Mouse (Mus musculus): ENCODE measurements at regions not wholly inside any gene's neighbourhood (a gene's known extent, or its start where the extent isn't known, plus 50 kb on each side); places are given as distances from the start of the nearest gene placed in this dataset.

DNA sequence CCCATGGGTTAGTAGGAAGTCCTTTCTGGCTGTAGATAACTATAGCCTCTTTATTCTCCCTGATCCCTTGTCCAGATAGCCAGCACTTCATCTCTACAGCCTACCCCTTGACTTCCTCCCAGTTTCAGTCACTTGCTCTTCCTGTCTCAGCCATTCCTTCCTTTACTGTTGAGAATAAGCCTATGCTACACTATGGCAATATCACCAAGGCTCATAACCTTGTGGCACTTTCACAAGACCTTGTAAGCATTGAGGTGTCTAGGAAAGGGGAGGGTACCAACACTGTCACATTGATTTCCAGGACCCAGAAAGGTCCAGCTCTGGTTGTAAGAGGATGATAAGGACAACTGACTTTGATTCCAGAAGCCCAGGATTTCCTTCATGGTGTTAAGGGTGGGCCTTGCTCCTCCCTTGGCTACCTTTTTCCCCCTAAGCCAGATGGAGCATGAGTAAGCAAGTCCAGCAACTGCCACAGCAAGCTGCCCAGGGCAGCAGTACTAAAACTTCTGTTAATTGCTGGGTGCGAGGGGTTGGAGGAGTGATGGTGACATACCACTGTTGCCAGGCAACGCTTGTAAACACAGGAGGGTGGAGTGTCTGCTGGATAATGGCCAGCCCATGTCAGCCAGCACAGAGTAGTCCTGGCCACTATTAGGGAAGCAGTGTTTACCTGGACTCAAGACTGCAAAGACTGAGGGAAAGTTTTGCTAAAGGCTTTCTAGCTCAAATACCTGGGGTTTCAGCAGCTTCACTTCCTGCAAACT lies 75.7 kb downstream of the Ankrd16 start:
- no peak for TF ChIP-seq CTCF (IDR thresholded peaks at IDR 0.05; ENCODE audit: low read depth, low read length)
- no peak for TF ChIP-seq POLR2A (IDR thresholded peaks at IDR 0.05; ENCODE audit: extremely low read depth, insufficient read depth, low read length)
- 7% methylated on average over 2 of the region's 2 CpGs for WGBS
- Histone ChIP-seq H3K4me3 (ENCODE audit: insufficient read depth, low read depth, low read length) (no peak overlapping the region), H3K36me3 (ENCODE audit: control insufficient read depth, insufficient read depth, low read length) (no peaks in the 10 kb centered on the region), H3K27me3 (ENCODE audit: control insufficient read depth, insufficient read depth, low read length) (no peaks in the 10 kb centered on the region), H3K27ac (replicated peaks; ENCODE audit: insufficient read depth, low read depth, low read length) (no peak overlapping the region), H3K4me1 (ENCODE audit: control insufficient read depth, insufficient read depth, low read length) (no peaks in the 10 kb centered on the region), H3K79me2 (ENCODE audit: control insufficient read depth, insufficient read depth, low read length) (no peaks in the 10 kb centered on the region), H3K9ac (ENCODE audit: low read depth, low read length) (no peak overlapping the region)
- DNase-seq (ENCODE audit: extremely low read depth, low read depth, low spot score): peak; percentile 38

DNA sequence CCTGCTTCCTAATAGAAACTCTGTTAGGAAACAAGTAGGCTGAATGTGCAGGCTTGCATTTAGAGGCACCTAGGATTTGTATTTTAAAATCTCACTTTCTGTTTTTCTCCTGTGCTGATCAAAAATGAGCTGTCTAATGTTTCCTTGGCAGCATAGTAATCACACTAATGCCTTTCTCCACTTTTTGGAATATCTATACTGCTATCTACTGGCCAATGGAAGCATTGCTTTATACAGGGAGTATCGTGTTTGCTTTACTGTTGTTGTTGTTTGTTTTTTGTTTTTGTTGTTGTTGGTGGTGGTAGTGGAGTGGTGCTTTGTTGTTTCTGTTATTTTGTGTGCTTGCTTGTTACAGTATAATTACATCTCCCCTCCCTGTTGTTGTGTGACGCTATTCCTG lies 92.3 kb downstream of the Ankrd16 start:
- Histone ChIP-seq H3K9ac (ENCODE audit: low read depth, low read length) (no peak overlapping the region), H3K27ac (replicated peaks; ENCODE audit: insufficient read depth, low read depth, low read length) (no peak overlapping the region), H3K79me2 (ENCODE audit: control insufficient read depth, insufficient read depth, low read length) (no peaks in the 10 kb centered on the region), H3K36me3 (ENCODE audit: control insufficient read depth, insufficient read depth, low read length) (no peaks in the 10 kb centered on the region), H3K4me3 (ENCODE audit: insufficient read depth, low read depth, low read length) (no peak overlapping the region), H3K4me1 (ENCODE audit: control insufficient read depth, insufficient read depth, low read length) (no peaks in the 10 kb centered on the region), H3K27me3 (ENCODE audit: control insufficient read depth, insufficient read depth, low read length) (no peaks in the 10 kb centered on the region)
- peak; percentile 6 for DNase-seq (ENCODE audit: extremely low read depth, low read depth, low spot score)
- 33% methylated on average over 2 of the region's 2 CpGs for WGBS
- TF ChIP-seq POLR2A (IDR thresholded peaks at IDR 0.05; ENCODE audit: extremely low read depth, insufficient read depth, low read length) (no peak), CTCF (IDR thresholded peaks at IDR 0.05; ENCODE audit: low read depth, low read length) (no peak)

DNA sequence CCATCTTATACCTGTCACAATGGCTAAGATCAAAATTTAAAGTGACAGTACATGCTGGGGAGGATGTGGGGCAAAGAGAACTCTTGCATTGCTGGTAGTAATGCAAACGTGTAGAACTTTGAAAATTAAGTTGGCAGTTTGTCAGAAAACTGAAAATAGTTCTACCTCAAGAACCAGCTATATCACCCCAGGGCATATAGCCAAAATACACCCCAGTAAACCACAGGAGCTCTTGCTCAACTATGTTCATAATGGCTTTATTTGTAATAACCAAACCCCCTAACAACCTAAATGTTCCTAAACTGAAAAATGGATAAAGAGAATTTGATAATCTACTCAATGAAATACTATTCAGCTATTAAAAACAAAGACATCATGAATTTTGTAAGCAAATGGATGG lies 102.3 kb downstream of the Ankrd16 start:
- TF ChIP-seq POLR2A (IDR thresholded peaks at IDR 0.05; ENCODE audit: extremely low read depth, insufficient read depth, low read length) (no peak), CTCF (IDR thresholded peaks at IDR 0.05; ENCODE audit: low read depth, low read length) (no peak)
- no peaks in the 10 kb centered on the region for H3K4me1 ChIP-seq (ENCODE audit: control insufficient read depth, insufficient read depth, low read length)
- 14% methylated on average over 1 of the region's 1 CpGs for WGBS
- no peak for DNase-seq (ENCODE audit: extremely low read depth, low read depth, low spot score)
- no peaks in the 10 kb centered on the region for H3K79me2 ChIP-seq (ENCODE audit: control insufficient read depth, insufficient read depth, low read length)
- H3K36me3 ChIP-seq (ENCODE audit: control insufficient read depth, insufficient read depth, low read length): no peaks in the 10 kb centered on the region
- no peak overlapping the region for H3K27ac ChIP-seq (replicated peaks; ENCODE audit: insufficient read depth, low read depth, low read length)
- no peaks in the 10 kb centered on the region for H3K27me3 ChIP-seq (ENCODE audit: control insufficient read depth, insufficient read depth, low read length)
- H3K9ac ChIP-seq (ENCODE audit: low read depth, low read length): no peak overlapping the region
- no peak overlapping the region for H3K4me3 ChIP-seq (ENCODE audit: insufficient read depth, low read depth, low read length)

DNA sequence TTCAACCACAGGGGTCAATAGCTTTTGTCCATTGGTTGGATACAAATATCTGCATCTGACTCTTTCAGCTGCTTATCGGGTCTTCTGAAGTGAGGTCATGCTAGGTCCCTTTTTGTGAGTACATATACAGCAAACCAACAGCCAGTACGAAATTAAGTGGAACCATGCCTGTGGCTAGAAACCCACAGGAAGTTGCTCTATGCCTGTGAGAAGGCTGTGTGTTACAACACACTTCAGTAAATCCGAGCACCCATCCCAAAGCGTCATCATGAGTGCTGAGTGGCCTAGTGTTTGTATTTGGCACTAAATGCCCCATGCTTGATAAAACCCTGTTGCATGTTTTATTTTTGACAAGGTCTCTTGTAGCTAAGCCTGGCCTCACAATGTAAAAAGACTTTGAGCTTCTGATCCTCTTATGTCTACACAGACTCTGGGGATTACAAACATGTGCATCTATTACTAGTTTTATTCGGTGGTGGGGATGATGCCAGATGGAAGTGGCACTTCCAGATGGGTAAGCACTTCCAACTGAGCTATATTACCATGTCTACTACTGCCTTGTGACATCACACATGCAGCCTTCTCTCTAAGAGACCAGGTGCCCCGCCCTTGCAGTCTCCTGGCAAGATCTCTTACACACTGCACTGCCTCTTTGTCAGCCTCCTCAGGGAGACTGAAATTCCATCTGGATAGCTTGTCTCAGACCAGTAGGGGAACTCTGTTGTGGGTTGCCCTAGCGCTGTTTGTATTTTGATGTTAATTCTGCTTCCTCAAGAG lies 117.3 kb downstream of the Ankrd16 start:
- H3K4me3 ChIP-seq (ENCODE audit: insufficient read depth, low read depth, low read length): no peak overlapping the region
- no peak overlapping the region for H3K9ac ChIP-seq (ENCODE audit: low read depth, low read length)
- no peaks in the 10 kb centered on the region for H3K4me1 ChIP-seq (ENCODE audit: control insufficient read depth, insufficient read depth, low read length)
- H3K36me3 ChIP-seq (ENCODE audit: control insufficient read depth, insufficient read depth, low read length): no peaks in the 10 kb centered on the region
- H3K79me2 ChIP-seq (ENCODE audit: control insufficient read depth, insufficient read depth, low read length): no peaks in the 10 kb centered on the region
- no peak for DNase-seq (ENCODE audit: extremely low read depth, low read depth, low spot score)
- WGBS: 68% methylated on average over 7 of the region's 7 CpGs
- TF ChIP-seq POLR2A (IDR thresholded peaks at IDR 0.05; ENCODE audit: extremely low read depth, insufficient read depth, low read length) (no peak), CTCF (IDR thresholded peaks at IDR 0.05; ENCODE audit: low read depth, low read length) (no peak)
- H3K27me3 ChIP-seq (ENCODE audit: control insufficient read depth, insufficient read depth, low read length): no peaks in the 10 kb centered on the region
- H3K27ac ChIP-seq (replicated peaks; ENCODE audit: insufficient read depth, low read depth, low read length): no peak overlapping the region

DNA sequence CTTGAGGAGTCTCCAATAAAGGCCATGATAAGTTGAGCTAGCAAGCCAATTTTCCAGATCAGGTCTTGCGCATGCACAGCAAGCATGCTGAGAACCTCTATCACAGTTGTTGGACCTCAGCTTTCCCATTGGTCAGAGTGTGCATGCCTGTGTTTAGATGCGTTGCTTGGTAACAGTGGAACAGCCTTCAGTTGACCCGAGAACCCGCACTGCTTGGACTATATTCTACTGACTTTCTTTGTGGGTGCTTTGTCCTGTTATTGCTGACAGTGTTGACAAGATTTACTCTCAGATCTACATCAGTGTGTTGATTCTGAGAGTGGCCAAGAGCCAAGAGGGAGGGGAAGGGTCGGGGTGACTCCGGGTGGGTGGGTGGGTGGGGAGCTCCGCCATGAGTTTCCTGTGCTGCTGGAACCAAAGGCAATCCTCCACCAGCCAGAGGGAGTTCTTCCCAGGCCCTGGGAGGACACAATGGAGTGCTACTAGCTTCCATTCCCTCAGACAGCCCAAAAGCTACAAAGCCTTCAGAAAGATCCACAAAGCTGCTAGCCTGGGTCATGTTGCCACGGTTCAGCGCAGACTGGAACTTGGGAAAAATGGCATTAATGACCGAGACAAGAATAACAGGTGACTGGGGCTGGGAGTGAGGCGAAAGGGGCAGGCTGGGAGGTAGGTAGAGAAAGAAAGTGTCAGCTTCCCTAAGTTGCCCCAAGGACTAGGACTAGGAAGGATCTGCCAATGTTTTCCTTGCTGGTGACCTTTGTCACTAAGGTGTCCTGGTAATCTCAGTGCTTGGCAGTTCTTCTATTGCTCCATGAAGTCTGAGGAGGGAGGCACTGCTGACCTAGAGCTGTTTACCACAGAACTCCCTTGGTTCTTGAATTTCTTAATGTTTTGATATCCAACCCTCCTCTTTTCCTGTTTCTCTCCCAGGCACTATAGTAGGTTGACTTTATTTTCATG lies 122.3 kb downstream of the Ankrd16 start:
- H3K27me3 ChIP-seq (ENCODE audit: control insufficient read depth, insufficient read depth, low read length): no peaks in the 10 kb centered on the region
- no peak overlapping the region for H3K4me3 ChIP-seq (ENCODE audit: insufficient read depth, low read depth, low read length)
- TF ChIP-seq CTCF (IDR thresholded peaks at IDR 0.05; ENCODE audit: low read depth, low read length): no peak
- no peak for TF ChIP-seq POLR2A (IDR thresholded peaks at IDR 0.05; ENCODE audit: extremely low read depth, insufficient read depth, low read length)
- H3K36me3 ChIP-seq (ENCODE audit: control insufficient read depth, insufficient read depth, low read length): no peaks in the 10 kb centered on the region
- H3K79me2 ChIP-seq (ENCODE audit: control insufficient read depth, insufficient read depth, low read length): no peaks in the 10 kb centered on the region
- no peak overlapping the region for H3K27ac ChIP-seq (replicated peaks; ENCODE audit: insufficient read depth, low read depth, low read length)
- no peaks in the 10 kb centered on the region for H3K4me1 ChIP-seq (ENCODE audit: control insufficient read depth, insufficient read depth, low read length)
- no peak overlapping the region for H3K9ac ChIP-seq (ENCODE audit: low read depth, low read length)
- no peak for DNase-seq (ENCODE audit: extremely low read depth, low read depth, low spot score)
- 85% methylated on average over 11 of the region's 11 CpGs for WGBS

All from liver, adult 2 months (tissue).